13 mouse cellular contexts compared by ENCODE assay signal in the genomic region with DNA sequence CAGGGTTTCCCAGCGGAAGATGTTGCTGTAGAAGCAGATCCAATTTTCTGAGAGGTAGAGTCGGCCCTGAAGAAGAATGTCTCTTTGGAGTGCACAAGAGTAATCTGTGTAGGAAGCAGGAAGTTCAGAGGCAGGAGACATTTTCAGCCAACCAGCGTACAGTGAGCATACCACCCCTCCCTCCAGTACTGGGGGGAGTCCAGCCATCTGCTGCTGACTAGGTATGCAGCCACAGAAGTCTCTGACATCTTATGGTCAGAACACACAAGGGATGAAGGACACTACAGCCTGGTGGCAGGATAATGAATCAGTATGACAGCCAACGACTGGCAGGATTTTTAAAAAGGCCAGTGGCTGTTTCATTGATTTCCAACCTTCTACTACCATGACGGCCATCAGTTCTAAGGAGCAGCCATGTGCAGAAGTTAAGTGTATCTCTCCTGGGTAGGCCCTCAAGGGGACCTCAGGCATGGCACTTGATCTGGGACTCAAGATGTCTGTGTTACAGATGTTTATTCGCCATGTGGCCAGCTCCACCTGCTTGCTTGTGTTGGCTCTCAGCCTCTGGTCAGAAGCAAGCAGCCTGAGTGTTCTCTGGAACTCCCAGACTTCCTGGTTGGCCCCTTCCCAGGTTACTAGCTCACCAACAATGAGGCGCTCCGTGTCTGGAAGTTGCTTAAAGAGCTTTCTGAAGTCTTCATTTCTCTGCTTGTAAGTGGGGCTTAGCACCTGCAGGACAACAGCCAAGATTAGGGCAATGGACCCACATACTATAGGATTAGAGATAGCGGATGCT. TPM values are rescaled to one million over a fixed set of nuclear protein-coding genes. Genes with fewer than 3 reads are reported as not detected.
DNase-seq lines count a peak whose midpoint lies in the region.
"Had no signal": no experiment of that assay in that cellular context is flagged by ENCODE, and none has a peak within 500 bp of the region (broad histone marks: within the 10 kb centered on the region; RNA-seq: fewer than 3 reads in every experiment).

No protein-coding gene starts in this region.

- peak; percentile 49 for DNase-seq in cerebellum, adult 9-10 months
- no peak for DNase-seq in cerebellum, adult 9-11 months
- DNase-seq in kidney, postnatal 36 days: peak; percentile 30 to 56
- DNase-seq in kidney, adult 9 months: no peak
- peak; percentile 57 to 67 for DNase-seq in heart, postnatal 10 days
- DNase-seq in lung, postnatal 36 days: peak; percentile 85
- no peak for DNase-seq in ovary, postnatal 10 days (ENCODE audit: low spot score)
- no peak for DNase-seq in spleen, adult 12 weeks (ENCODE audit: low spot score)
- DNase-seq: forebrain, postnatal 0 days; right cerebral cortex, postnatal 4 days; thymus, postnatal 36 days had no signal

- intact Hi-C loops in heart, postnatal 10 days (cut with DNase I): no loop called here

RNA-seq across cellular contexts. Expression of a gene that starts 48.0 kb away (rescaled TPM):
- total RNA-seq in heart, postnatal 10 days (2021): 1 to 10 TPM; 1.3 to 2.1 TPM
- total RNA-seq: megakaryocyte progenitor cell, adult 5-6 weeks; MEL had no signal

Comparison
In these comparisons a context has a peak if more than half of its experiments do, and no peak if none do; other contexts are left out.
1. DNase-seq: peak in cerebellum, adult 9-10 months (single experiment), kidney, postnatal 36 days (2 of 2), heart, postnatal 10 days (2 of 2) and lung, postnatal 36 days (single experiment); none in cerebellum, adult 9-11 months (single experiment), kidney, adult 9 months (single experiment), ovary, postnatal 10 days (single experiment) and spleen, adult 12 weeks (single experiment).